Mouse (Mus musculus): ENCODE data around the gene Hs3st3a1.

GRCm38 (mm10) chr11:64418969-64419368 is 16.2 kb upstream of the Hs3st3a1 start:
- TF ChIP-seq CTCF (IDR thresholded peaks at IDR 0.05) = no peak
- TF ChIP-seq POLR2A (IDR thresholded peaks at IDR 0.05; ENCODE audit: insufficient read depth, low read depth, low read length) = no peak
